Mouse (Mus musculus): ENCODE measurements around the gene Tlr12.

- TF ChIP-seq POLR2A (IDR thresholded peaks at IDR 0.05; ENCODE audit: control insufficient read depth, extremely low read depth, insufficient read depth, low read length, poor library complexity) (no peak), CTCF (IDR thresholded peaks at IDR 0.05; ENCODE audit: borderline replicate concordance, control insufficient read depth, extremely low read depth, insufficient read depth, low read length, poor library complexity) (no peak)
Observed at GRCm38 (mm10) chr4:128645896-128646295, 27.5 kb upstream of the Tlr12 start.

Data from thymus, adult 2 months (tissue).